Mouse (Mus musculus) liver, adult 2 months (tissue): ENCODE data around the gene Gm9936.

Source experiments
- CTCF ChIP-seq: fragments of 200-500 bp; IDR thresholded peaks from 2 replicates; pipeline ENCODE4 v1.5.1; 2011; ENCODE audit warnings: low read depth, low read length, control low read depth
- POLR2A ChIP-seq: fragments of 200-500 bp; IDR thresholded peaks from 2 replicates; pipeline ENCODE4 v1.6.1; 2011; ENCODE audit warnings: low read length, control low read depth; ENCODE audit not compliant: insufficient read depth; ENCODE audit errors: extremely low read depth

- TF ChIP-seq CTCF (no peak), POLR2A (no peak)
Observed at GRCm38 (mm10) chr5:114886801-114887200, 28.3 kb upstream of the Gm9936 start.
